Mouse (Mus musculus) intestine, postnatal 0 days (tissue): ENCODE results near the gene Best3. TPM values are rescaled to one million over a fixed set of nuclear protein-coding genes. Genes with fewer than 3 reads are reported as not detected.

Source experiments
- ATAC-seq: fragments of 200-750 bp; cut with Nextera tagmentation; 2 replicates; pipeline ENCODE4 v1.8.0; 2017; ENCODE audit warnings: mild to moderate bottlenecking, moderate TSS enrichment, moderate library complexity
- H3K27ac ChIP-seq: fragments of 300-500 bp; sonication (generic); 2 replicates; pipeline ENCODE4 v1.5.1; 2014; ENCODE audit warnings: mild to moderate bottlenecking, low read depth, low read length, moderate library complexity
- H3K27me3 ChIP-seq: fragments of 300-500 bp; sonication (generic); replicated peaks from 2 replicates; pipeline ENCODE4 v1.6.1; 2014; ENCODE audit warnings: low read length, mixed read lengths; ENCODE audit not compliant: control insufficient read depth, insufficient read depth
- H3K36me3 ChIP-seq: fragments of 300-500 bp; sonication (generic); 2 replicates; pipeline ENCODE4 v1.6.1; 2014; ENCODE audit warnings: mild to moderate bottlenecking, moderate library complexity; ENCODE audit not compliant: control insufficient read depth, insufficient read depth
- H3K4me1 ChIP-seq: fragments of 300-500 bp; sonication (generic); replicated peaks from 2 replicates; pipeline ENCODE4 v1.6.1; 2014; ENCODE audit warnings: antibody characterized with exemption, low read length, mixed read lengths; ENCODE audit not compliant: control insufficient read depth, insufficient read depth
- H3K4me2 ChIP-seq: fragments of 300-500 bp; sonication (generic); replicated peaks from 2 replicates; pipeline ENCODE4 v1.6.1; 2014; ENCODE audit warnings: low read depth, mild to moderate bottlenecking, moderate library complexity
- H3K4me3 ChIP-seq: fragments of 300-500 bp; sonication (generic); 2 replicates; pipeline ENCODE4 v1.5.1; 2014; ENCODE audit warnings: low read depth, low read length
- H3K9ac ChIP-seq: fragments of 300-500 bp; sonication (generic); 2 replicates; pipeline ENCODE4 v1.6.1; 2014; ENCODE audit warnings: mild to moderate bottlenecking, low read depth, low read length
- H3K9me3 ChIP-seq: fragments of 300-500 bp; sonication (generic); 2 replicates; pipeline ENCODE4 v1.6.1; 2016; ENCODE audit warnings: mixed run types; ENCODE audit not compliant: control insufficient read depth
- CTCF ChIP-seq: sonication (generic); IDR thresholded peaks from 2 replicates; pipeline ENCODE4 v1.5.1; 2016; ENCODE audit warnings: low read depth, mild to moderate bottlenecking, control low read depth, antibody characterized with exemption, moderate library complexity
- WGBS: fragments of 180-500 bp; shearing (Covaris S2); extraction: QIAGEN DNeasy Blood & Tissue Kit; methylation state at CpG from one replicate; pipeline ENCODE4 v1.1.7; 2014; 5-methylcytosine and 5-hydroxymethylcytosine counted together
- polyA plus RNA-seq: library from polyadenylated mRNA; unstranded; fragments of >200 nt; fragmentation: Nextera tagmentation; extraction: Ambion mirVana; gene quantifications from 2 replicates; pipeline ENCODE4 v1.2.1, GENCODE M21; 2015

Gene Best3
- polyA plus RNA-seq, 1 experiment from 2014 or later: not detected

- ATAC-seq: no peak
- no peak for TF ChIP-seq CTCF
- Histone ChIP-seq H3K4me3 (no peak overlapping the region), H3K27me3 (no peaks in the 10 kb centered on the region), H3K36me3 (peaks cover 47% of the 10 kb centered on the region), H3K4me2 (no peak overlapping the region), H3K9me3 (no peaks in the 10 kb centered on the region), H3K9ac (no peak overlapping the region), H3K4me1 (no peaks in the 10 kb centered on the region), H3K27ac (no peak overlapping the region)
- WGBS: 88% methylated on average over 18 of the region's 18 CpGs
These were observed 86.2 kb downstream of the Best3 start for GRCm38 (mm10) chr10:117072191-117072888.

GRCm38 (mm10) chr10:117073176-117073575, 87.1 kb downstream of the Best3 start:
- no peaks in the 10 kb centered on the region for H3K4me1 ChIP-seq
- H3K9me3 ChIP-seq: no peaks in the 10 kb centered on the region
- no peak for ATAC-seq
- no peaks in the 10 kb centered on the region for H3K27me3 ChIP-seq
- TF ChIP-seq CTCF: no peak
- H3K27ac ChIP-seq: no peak overlapping the region
- 84% methylated on average over 7 of the region's 7 CpGs for WGBS
- H3K36me3 ChIP-seq: peaks cover 50% of the 10 kb centered on the region
- no peak overlapping the region for H3K4me3 ChIP-seq
- no peak overlapping the region for H3K4me2 ChIP-seq
- H3K9ac ChIP-seq: no peak overlapping the region

Other genes starting within 250 kb of the Best3 start
- 7.3 and 9.5 TPM in 2 replicates for gene Myrfl, start 89.4 kb upstream of the Best3 start, polyA plus RNA-seq
- gene Rab3ip, start 35.5 kb upstream of the Best3 start, polyA plus RNA-seq: 20.9 and 21.9 TPM in 2 replicates
- not detected in 2 replicates for gene Gm10271, start 13.7 kb upstream of the Best3 start, polyA plus RNA-seq
- not detected in 2 replicates for gene Lrrc10, start 59.0 kb downstream of the Best3 start, polyA plus RNA-seq
- 112 and 119 TPM in 2 replicates for gene Cct2, start 77.5 kb downstream of the Best3 start, polyA plus RNA-seq
- 17.9 and 18.5 TPM in 2 replicates for gene Frs2, start 162.2 kb downstream of the Best3 start, polyA plus RNA-seq
- 41.6 and 43.5 TPM in 2 replicates for gene Yeats4, start 238.2 kb downstream of the Best3 start, polyA plus RNA-seq